Mouse (Mus musculus): ENCODE results near the gene Rasef.
"Not testable (repeated sequence)": the region's sequence is repeated elsewhere in the genome, so short reads cannot be mapped to it uniquely, and the experiment has no call there.

DNA sequence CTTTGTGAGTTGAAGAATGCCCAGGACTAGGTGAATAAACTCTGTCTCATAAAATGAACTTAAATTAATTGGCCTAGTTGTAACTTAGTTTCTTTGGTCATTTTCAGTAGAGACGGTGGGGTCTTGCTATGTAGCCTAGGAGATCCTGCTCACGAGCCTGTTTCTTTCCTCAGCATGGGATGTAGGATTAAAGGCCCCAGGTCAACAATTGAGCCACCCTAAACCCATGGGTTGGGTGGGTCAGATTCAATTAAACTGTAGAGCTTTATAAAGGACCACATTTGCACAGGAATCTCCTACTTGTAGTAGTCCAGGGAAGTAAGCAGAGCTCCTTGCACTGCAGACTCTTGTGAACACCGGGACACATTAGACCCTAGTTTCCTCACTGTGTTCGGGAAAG is 107.6 kb downstream of the Rasef start, which contains the start of gene Gm428:
- not testable (repeated sequence) for TF ChIP-seq GABPA (IDR thresholded peaks at IDR 0.05; ENCODE audit: insufficient replicate concordance, low read depth, low read length); SIN3A (IDR thresholded peaks at IDR 0.05; ENCODE audit: low read length); NRF1 (IDR thresholded peaks at IDR 0.05; ENCODE audit: low read depth, low read length); EP300 (IDR thresholded peaks at IDR 0.05; ENCODE audit: low read length); RAD21 (IDR thresholded peaks at IDR 0.05; ENCODE audit: low read depth, low read length); ZC3H11A (IDR thresholded peaks at IDR 0.05; ENCODE audit: low read depth, low read length); POLR2AphosphoS2 (IDR thresholded peaks at IDR 0.05; ENCODE audit: low read depth, low read length); E2F4 (IDR thresholded peaks at IDR 0.05; ENCODE audit: insufficient replicate concordance, low read depth, low read length); POLR2A (IDR thresholded peaks at IDR 0.05; ENCODE audit: low read depth, low read length)

Data from CH12.LX (cell line).